Mouse (Mus musculus): ENCODE results near the gene Fam209. TPM values are rescaled to one million over a fixed set of nuclear protein-coding genes. Genes with fewer than 3 reads are reported as not detected.
A peak's percentile ranks its signal among the peaks of the same experiment; 100 is the strongest.

Gene Fam209
- polyA plus RNA-seq, 1 experiment from 2014 or later = 0.41 TPM

DNA sequence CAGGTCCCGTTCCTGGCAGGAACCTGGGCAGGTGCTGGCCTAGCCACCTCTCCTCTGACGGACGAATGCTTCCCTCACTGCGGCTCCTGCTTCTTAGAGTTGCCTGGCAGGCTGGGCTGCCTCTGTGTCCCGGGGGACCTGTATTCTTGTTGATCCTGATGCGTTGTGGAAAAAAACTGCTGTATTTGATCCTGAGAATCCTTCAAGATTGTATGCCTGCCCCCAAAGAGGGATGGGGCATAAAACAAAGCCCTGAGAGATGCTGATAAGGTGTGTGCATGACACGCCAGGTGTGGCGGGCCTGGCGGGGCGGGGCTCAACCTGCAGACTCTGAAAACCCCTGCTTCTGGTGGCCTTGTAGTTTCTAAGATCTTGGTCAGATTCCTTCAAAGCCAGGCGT, 13.8 kb upstream of the Fam209 start, which contains the start of gene Gcnt7:
Gcnt7 (minus strand) TSS at position 101 of the 400 bp plus-strand sequence.
- Histone ChIP-seq H3K4me1 (ENCODE audit: insufficient read depth, low read depth, low read length) (no peaks in the 10 kb centered on the region), H3K27me3 (replicated peaks; ENCODE audit: insufficient read depth, low read length) (no peaks in the 10 kb centered on the region), H3K9ac (replicated peaks; ENCODE audit: low read depth) (no peak within 1 kb of the TSS), H3K9me3 (ENCODE audit: low read length) (no peaks in the 10 kb centered on the region), H3K4me2 (replicated peaks; ENCODE audit: low read depth, low read length) (no peak within 1 kb of the TSS), H3K27ac (ENCODE audit: low read length) (no peak within 1 kb of the TSS), H3K36me3 (ENCODE audit: insufficient read depth, low read length) (peaks cover 1% of the 10 kb centered on the region; the same call in 1 of the 2 replicates), H3K4me3 (ENCODE audit: low read depth, low read length) (no peak within 1 kb of the TSS)
- ATAC-seq (no peak), DNase-seq (ENCODE audit: low spot score) (no peak)
- no peak for TF ChIP-seq EP300 (IDR thresholded peaks at IDR 0.05)
- 88% methylated on average over 11 of the region's 11 CpGs for WGBS

DNA sequence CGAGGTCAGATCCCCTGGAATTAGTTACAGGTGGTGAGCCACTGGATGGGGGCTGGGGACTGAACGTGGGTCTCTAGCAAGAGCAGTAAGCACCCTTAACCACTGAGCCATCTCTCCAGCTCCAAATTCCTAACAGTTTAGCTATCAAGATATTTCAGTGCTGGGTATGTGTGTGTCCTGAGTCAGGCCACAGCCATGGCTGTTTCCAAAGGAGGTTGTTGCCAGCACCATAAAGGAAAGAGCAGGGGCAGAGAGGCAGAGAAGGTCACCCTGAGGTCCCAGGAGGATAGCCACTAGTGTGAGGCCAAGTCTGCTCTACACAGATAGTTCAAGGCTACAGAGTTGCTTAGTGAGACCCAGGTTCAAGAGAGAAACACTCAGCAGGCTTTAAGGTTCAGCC, 11.7 kb upstream of the Fam209 start:
- no peaks in the 10 kb centered on the region for H3K9me3 ChIP-seq (ENCODE audit: low read length)
- DNase-seq (ENCODE audit: low spot score) = no peak
- no peaks in the 10 kb centered on the region for H3K4me1 ChIP-seq (ENCODE audit: insufficient read depth, low read depth, low read length)
- H3K27me3 ChIP-seq (replicated peaks; ENCODE audit: insufficient read depth, low read length) = no peaks in the 10 kb centered on the region
- H3K4me2 ChIP-seq (replicated peaks; ENCODE audit: low read depth, low read length) = no peak overlapping the region
- 69% methylated on average over 2 of the region's 2 CpGs for WGBS
- peaks cover 7% of the 10 kb centered on the region for H3K36me3 ChIP-seq (ENCODE audit: insufficient read depth, low read length)
- H3K27ac ChIP-seq (ENCODE audit: low read length) = no peak overlapping the region
- no peak overlapping the region for H3K4me3 ChIP-seq (ENCODE audit: low read depth, low read length)
- no peak for ATAC-seq
- no peak overlapping the region for H3K9ac ChIP-seq (replicated peaks; ENCODE audit: low read depth)
- TF ChIP-seq EP300 (IDR thresholded peaks at IDR 0.05) (no peak), CTCF (IDR thresholded peaks at IDR 0.05) (no peak)

DNA sequence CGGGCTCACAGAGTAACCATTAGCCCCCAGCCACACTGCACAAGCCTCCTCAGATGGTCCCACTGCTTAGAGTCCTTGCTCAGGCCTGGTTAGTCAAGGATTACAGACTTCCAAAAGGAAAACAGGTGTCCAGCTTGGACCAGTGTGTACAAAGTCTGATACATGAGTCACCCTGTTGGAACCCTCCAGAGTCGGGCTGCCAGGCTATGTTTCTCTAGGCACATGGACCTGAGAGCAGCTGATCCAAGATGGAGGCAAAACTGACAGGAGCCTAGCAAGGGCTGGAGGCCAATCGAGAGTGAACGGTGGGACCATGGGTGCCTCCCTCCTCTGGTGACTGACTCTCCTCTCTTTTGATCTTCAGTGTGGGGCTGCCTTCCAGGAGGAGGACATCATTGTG, 9.5 kb upstream of the Fam209 start:
- peaks cover 18% of the 10 kb centered on the region for H3K36me3 ChIP-seq (ENCODE audit: insufficient read depth, low read length)
- DNase-seq (ENCODE audit: low spot score) = no peak

DNA sequence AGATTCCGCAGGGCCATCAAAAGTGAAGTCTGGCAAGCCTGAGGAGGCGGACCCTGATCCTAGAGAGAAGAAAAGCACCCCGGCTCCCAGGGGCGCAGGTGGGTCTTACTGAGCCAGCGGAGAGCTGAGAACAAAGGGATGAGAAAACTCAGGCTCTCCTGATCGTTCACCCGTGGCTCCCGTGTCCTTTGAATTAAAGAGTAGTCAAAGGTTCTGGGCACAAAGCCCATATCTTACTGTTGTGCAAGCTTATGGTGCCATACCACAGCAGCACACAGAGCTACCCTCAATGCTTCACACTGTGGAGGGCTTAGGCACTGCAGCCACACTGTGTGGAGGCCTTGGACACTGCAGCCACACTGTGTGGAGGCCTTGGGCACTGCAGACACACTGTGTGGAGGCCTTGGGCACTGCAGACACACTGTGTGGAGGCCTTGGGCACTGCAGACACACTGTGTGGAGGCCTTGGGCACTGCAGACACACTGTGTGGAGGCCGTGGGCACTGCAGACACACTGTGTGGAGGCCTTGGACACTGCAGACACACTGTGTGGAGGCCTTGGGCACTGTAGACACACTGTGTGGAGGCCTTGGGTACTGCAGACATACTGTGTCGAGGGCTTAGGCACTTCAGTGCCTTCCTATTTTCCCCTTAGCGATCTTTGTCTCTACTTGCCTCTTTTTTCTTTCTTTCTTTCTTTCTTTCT, 5.7 kb upstream of the Fam209 start:
- H3K9me3 ChIP-seq (ENCODE audit: low read length) = no peaks in the 10 kb centered on the region
- no peak for TF ChIP-seq EP300 (IDR thresholded peaks at IDR 0.05)
- TF ChIP-seq CTCF (IDR thresholded peaks at IDR 0.05) = peak; percentile 14; the same call in 1 of the 2 replicates
- ATAC-seq = no peak

More for the DNA sequence above, 9.5 kb upstream of the Fam209 start:
- no peak overlapping the region for H3K27ac ChIP-seq (ENCODE audit: low read length)
- no peaks in the 10 kb centered on the region for H3K27me3 ChIP-seq (replicated peaks; ENCODE audit: insufficient read depth, low read length)
- WGBS = 91% methylated on average over 4 of the region's 4 CpGs
- no peaks in the 10 kb centered on the region for H3K9me3 ChIP-seq (ENCODE audit: low read length)
- no peak for ATAC-seq
- no peaks in the 10 kb centered on the region for H3K4me1 ChIP-seq (ENCODE audit: insufficient read depth, low read depth, low read length)
- TF ChIP-seq EP300 (IDR thresholded peaks at IDR 0.05) (no peak), CTCF (IDR thresholded peaks at IDR 0.05) (no peak)
- H3K9ac ChIP-seq (replicated peaks; ENCODE audit: low read depth) = no peak overlapping the region
- H3K4me2 ChIP-seq (replicated peaks; ENCODE audit: low read depth, low read length) = no peak overlapping the region
- no peak overlapping the region for H3K4me3 ChIP-seq (ENCODE audit: low read depth, low read length)

DNA sequence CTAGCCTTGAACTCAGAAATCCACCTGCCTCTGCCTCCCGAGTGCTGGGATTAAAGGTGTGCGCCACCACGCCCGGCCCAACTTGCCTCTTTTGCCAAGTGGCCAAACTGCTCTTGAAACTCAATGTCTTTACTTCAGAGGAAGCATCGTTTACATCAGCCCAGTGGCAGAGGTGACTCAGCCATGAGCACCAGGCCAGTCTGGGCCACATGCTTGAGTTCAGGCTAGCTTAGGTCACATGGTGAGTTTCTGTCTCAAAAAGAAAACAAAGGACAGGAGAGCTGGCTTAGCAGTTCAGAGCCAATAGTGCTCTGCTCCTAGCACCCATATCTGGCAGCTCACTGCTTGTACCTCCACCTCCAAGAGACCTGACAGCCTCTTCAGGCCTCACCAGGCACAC, 5.1 kb upstream of the Fam209 start:
- peaks cover 29% of the 10 kb centered on the region; the same call in 1 of the 2 replicates for H3K36me3 ChIP-seq (ENCODE audit: insufficient read depth, low read length)
- no peak for ATAC-seq

More for the DNA sequence above, 5.7 kb upstream of the Fam209 start:
- Histone ChIP-seq H3K27ac (ENCODE audit: low read length) (no peak overlapping the region), H3K27me3 (replicated peaks; ENCODE audit: insufficient read depth, low read length) (no peaks in the 10 kb centered on the region), H3K9ac (replicated peaks; ENCODE audit: low read depth) (no peak overlapping the region), H3K4me3 (ENCODE audit: low read depth, low read length) (no peak overlapping the region), H3K36me3 (ENCODE audit: insufficient read depth, low read length) (peaks cover 29% of the 10 kb centered on the region), H3K4me1 (ENCODE audit: insufficient read depth, low read depth, low read length) (no peaks in the 10 kb centered on the region), H3K4me2 (replicated peaks; ENCODE audit: low read depth, low read length) (no peak overlapping the region)
- WGBS = 81% methylated on average over 11 of the region's 11 CpGs
- DNase-seq (ENCODE audit: low spot score) = peak; percentile 37

DNA sequence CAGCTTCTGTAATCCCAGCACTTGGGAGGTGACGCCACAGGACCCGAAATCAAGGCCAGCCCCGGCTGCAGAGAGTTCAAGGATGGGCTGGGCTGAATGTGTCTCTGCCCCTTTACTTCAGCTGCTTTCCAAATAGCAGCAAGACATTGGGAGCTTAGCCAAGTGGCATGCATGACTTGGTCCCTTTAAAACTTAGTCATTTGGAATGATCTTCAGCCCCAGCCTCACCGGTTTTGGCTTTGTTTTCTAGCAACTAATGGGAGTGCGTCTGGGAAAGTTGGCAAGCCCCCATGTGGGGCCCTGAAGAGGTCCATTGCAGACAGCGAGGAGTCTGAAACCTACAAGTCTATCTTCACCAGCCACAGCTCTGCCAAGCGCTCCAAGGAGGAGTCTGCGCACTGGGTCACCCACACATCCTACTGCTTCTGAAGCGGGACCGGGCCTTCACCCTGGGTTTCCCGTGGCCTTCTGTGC, 3.9 kb upstream of the Fam209 start:
- Histone ChIP-seq H3K9ac (replicated peaks; ENCODE audit: low read depth) (no peak overlapping the region), H3K27me3 (replicated peaks; ENCODE audit: insufficient read depth, low read length) (no peaks in the 10 kb centered on the region), H3K4me3 (ENCODE audit: low read depth, low read length) (no peak overlapping the region), H3K36me3 (ENCODE audit: insufficient read depth, low read length) (peaks cover 29% of the 10 kb centered on the region; the same call in 1 of the 2 replicates), H3K27ac (ENCODE audit: low read length) (no peak overlapping the region), H3K4me2 (replicated peaks; ENCODE audit: low read depth, low read length) (no peak overlapping the region), H3K4me1 (ENCODE audit: insufficient read depth, low read depth, low read length) (no peaks in the 10 kb centered on the region; the same call in 1 of the 2 replicates), H3K9me3 (ENCODE audit: low read length) (no peaks in the 10 kb centered on the region)
- TF ChIP-seq EP300 (IDR thresholded peaks at IDR 0.05) (no peak), CTCF (IDR thresholded peaks at IDR 0.05) (no peak)
- ATAC-seq (peak; percentile 79), DNase-seq (ENCODE audit: low spot score) (peak; percentile 78)
- 75% methylated on average over 11 of the region's 11 CpGs for WGBS

More for the DNA sequence above, 5.1 kb upstream of the Fam209 start:
- Histone ChIP-seq H3K9me3 (ENCODE audit: low read length) (no peaks in the 10 kb centered on the region), H3K27ac (ENCODE audit: low read length) (no peak overlapping the region), H3K4me1 (ENCODE audit: insufficient read depth, low read depth, low read length) (no peaks in the 10 kb centered on the region), H3K4me3 (ENCODE audit: low read depth, low read length) (no peak overlapping the region), H3K9ac (replicated peaks; ENCODE audit: low read depth) (no peak overlapping the region), H3K27me3 (replicated peaks; ENCODE audit: insufficient read depth, low read length) (no peaks in the 10 kb centered on the region), H3K4me2 (replicated peaks; ENCODE audit: low read depth, low read length) (no peak overlapping the region)
- no peak for DNase-seq (ENCODE audit: low spot score)
- TF ChIP-seq CTCF (IDR thresholded peaks at IDR 0.05) (no peak), EP300 (IDR thresholded peaks at IDR 0.05) (no peak)
- 93% methylated on average over 5 of the region's 5 CpGs for WGBS
